Mouse (Mus musculus): Measurements from ENCODE around the gene Rab25.

The Rab25 gene

GRCm38 (mm10) chr3:88541622-88542401, 6.3 kb downstream of the Rab25 start:
- no peak for DNase-seq (ENCODE audit: low read depth)

DNA sequence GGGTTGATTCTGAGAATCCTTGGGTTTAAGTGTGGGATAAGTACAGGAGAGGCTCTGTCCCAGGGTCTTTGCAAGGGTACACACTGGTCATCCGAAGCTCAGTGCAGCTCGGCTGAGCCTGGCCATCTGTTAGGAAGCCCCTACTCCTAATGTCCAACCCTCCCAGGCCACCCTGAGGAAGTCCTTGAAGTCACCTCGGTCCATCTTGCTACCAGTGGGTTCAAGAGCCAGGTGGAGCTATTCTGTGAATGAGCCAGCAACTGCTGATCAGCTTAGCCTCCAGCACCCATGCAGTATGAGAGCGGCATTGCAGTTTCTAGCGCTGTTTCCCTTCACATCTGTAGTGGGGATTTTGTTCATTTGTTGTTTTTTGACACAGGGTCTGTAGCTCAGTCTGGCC, 8.0 kb downstream of the Rab25 start:
- no peak for DNase-seq (ENCODE audit: low read depth)

DNA sequence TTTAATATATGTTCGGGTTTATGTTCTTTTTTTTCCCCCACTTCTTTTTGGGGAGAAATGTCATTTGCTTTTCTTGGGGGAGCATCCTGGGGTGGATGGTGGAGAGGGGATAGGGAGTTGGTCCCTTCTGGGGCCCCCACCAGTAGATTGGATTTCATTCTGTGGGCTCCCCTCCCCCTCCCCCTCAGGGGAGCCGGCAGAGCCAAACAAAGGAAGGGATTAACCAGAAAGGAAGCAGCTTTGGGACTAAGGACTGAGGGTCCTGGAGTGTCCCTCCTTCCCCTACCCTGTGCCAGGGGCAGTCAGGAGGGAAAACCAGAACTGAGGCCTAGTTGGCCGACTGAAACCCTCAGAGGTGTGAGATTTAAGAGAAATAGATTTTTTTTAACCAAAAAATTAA, 8.7 kb downstream of the Rab25 start:
- no peak for DNase-seq (ENCODE audit: low read depth)

GRCm38 (mm10) chr3:88538271-88539145, 9.6 kb downstream of the Rab25 start:
- DNase-seq (ENCODE audit: low read depth), result no peak

DNA sequence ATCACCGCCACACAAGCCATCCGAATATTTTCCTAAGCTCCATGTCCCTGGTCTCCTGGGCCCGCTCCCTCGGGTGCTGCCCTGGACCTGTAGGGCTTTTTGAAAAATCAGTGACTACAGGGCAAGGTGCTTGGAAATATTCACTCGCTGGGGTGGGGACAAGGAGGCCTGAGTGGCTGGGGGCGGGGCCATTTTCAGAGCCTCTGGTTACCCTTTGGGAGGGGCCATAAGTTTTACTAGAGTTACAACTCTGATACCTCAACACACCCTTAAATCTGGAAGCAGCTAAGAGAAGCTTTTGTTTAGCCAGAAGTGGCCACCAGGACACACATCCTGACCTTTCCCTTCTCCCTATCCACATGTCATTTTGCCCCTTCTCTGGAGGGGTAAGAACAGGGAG, 11.0 kb downstream of the Rab25 start:
- no peak for DNase-seq (ENCODE audit: low read depth)

GRCm38 (mm10) chr3:88536103-88536930, 11.8 kb downstream of the Rab25 start:
- peak; percentile 74 for DNase-seq (ENCODE audit: low read depth)

DNA sequence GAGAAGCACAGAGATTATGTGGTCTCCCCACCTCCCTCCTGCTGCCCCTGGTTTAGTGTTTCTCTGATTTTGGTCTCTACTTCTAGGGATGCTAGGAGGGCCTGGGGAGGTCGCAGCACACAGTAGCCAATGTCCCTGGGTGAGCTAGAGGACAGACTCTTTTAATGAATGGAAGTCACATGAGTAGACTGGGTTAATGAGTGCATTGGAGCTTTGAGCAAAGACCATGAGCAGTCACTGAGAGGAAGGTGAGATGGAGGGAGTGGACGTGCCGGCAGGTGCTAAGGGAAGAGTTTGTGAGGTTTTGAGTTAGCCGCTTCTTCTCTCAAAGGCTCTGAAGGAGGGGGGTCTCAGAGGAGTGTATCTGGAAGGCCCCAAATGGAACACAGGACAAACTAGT, 12.6 kb downstream of the Rab25 start:
- no peak for DNase-seq (ENCODE audit: low read depth)

GRCm38 (mm10) chr3:88535005-88535404, 13.1 kb downstream of the Rab25 start:
- no peak for DNase-seq (ENCODE audit: low read depth)

DNA sequence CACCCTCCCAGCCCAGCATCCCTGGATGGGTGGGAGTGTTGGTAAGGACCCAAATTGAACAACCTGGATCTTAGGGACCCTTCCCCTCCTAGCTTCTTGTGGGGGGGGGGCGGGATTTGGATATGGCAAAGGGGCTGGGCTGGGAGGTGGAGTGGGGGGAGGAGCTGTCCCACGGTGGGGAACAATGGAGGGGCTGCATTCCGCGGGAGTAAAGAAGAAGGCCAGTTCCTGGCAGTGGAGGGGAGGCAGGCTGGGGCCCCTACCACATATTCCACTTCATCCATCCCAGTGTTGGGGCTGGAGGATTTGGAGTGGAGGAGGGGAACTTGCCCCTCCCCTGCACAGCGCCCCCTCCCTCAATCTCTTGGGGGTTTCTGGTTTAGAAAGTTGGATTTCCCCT, 14.4 kb downstream of the Rab25 start:
- no peak for DNase-seq (ENCODE audit: low read depth)

DNA sequence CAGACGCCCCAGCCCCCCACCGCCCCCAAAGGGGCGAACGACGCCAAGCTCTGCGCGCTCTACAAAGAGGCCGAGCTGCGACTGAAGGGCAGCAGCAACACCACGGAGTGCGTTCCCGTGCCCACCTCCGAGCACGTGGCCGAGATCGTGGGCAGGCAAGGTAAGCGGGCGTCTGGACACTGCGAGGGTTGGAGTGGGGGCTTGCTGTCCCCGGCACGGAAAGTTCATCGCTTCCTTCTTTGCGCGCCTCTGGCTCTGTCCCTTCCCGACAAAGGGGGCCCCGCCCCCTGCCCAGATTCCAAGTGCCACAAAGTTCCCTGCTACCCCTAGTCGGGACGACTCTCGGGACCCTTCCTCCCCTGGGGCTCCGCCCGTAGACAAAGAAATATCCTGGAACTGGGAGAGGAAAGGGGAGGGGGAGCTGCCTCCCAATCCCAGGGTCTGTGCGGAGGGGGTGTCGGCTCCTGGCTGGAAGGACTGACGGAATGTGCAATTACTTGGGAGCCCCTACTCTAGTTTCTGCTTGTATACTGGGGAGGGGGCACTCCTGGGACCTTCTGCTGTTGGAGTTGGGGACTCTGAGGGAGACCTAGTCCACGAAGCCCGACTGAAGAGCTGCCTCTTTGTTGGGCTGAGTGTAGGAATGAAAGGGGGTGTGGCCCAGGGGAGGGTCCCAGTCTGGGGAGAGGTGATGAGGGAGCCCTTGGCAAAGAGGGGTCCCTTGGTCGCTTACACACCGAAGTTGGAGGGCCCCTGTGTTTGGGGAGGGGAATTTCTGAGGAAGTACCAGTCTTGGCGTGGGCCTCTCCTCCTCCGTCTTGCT, 15.2 kb downstream of the Rab25 start:
- DNase-seq (ENCODE audit: low read depth), result no peak

- no peak for DNase-seq (ENCODE audit: low read depth)
These were observed 15.8 kb downstream of the Rab25 start, which contains the start of gene Mex3a for GRCm38 (mm10) chr3:88532299-88532674. Gene Mex3a (plus strand): TSS chr3:88532395.

GRCm38 (mm10) chr3:88531348-88532298, 16.5 kb downstream of the Rab25 start:
- peak; percentile 63 for DNase-seq (ENCODE audit: low read depth)

GRCm38 (mm10) chr3:88530082-88530864, 17.8 kb downstream of the Rab25 start:
- DNase-seq (ENCODE audit: low read depth), result no peak

DNA sequence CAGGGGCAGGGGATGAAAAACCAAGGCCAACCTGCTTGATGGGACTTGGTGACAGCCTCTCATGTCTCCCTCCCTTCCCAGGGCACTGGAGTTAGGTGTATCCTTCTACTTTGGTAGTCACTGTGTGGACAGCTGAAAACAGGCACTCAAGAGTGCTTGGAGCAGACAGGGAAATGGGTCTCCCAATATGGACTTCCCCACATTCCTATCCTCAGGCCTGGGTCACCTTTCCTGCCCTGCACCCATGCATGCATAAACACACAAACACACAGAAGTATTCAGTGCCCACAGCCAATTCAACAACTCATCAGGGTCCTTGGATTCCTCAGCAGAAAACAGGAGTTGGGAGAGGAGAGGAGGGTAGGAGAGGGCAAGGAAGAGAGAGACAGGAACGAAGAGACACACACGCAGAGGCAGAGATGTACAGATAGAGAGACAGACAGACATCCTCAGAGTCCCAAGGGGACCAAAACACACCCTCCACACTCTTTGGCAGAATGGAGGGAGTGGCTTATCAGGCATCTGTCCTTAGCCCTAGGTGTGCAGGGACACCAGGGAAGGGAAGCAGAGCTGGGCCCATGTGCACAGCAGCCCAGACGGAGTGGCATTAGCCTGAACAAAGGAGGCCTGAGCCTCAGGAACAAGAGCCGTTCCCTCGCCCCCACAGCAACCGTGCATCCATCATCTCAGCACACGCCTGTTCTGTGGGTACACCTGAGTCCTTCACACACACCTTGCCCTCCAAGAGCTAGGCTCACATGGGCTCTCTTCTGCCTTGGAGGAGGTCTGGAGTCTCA, 18.7 kb downstream of the Rab25 start:
- DNase-seq (ENCODE audit: low read depth), result no peak

GRCm38 (mm10) chr3:88528646-88529045, 19.5 kb downstream of the Rab25 start:
- DNase-seq (ENCODE audit: low read depth), result no peak

GRCm38 (mm10) chr3:88527565-88527964, 20.5 kb downstream of the Rab25 start:
- no peak for DNase-seq (ENCODE audit: low read depth)

- peak; percentile 84 for DNase-seq (ENCODE audit: low read depth)
These were observed 21.7 kb downstream of the Rab25 start for GRCm38 (mm10) chr3:88526157-88527131.

Data from c-Kit-positive CD71-positive TER-119-negative erythroid progenitor cells, embryonic 14.5 days (primary cell).